Mouse (Mus musculus) v-Abl transformed pro-B cells (cell line): ENCODE measurements around the gene Mmel1.

Experiments used
- in situ Hi-C, 2 experiments: fragments of 400-800 bp; cut with MboI; formaldehyde crosslinking; loops; one replicate each; pipeline ENCODE4 v1.15.1; 2025; ENCODE audit not compliant: unreplicated experiment in 2 of 2

The Mmel1 gene

DNA sequence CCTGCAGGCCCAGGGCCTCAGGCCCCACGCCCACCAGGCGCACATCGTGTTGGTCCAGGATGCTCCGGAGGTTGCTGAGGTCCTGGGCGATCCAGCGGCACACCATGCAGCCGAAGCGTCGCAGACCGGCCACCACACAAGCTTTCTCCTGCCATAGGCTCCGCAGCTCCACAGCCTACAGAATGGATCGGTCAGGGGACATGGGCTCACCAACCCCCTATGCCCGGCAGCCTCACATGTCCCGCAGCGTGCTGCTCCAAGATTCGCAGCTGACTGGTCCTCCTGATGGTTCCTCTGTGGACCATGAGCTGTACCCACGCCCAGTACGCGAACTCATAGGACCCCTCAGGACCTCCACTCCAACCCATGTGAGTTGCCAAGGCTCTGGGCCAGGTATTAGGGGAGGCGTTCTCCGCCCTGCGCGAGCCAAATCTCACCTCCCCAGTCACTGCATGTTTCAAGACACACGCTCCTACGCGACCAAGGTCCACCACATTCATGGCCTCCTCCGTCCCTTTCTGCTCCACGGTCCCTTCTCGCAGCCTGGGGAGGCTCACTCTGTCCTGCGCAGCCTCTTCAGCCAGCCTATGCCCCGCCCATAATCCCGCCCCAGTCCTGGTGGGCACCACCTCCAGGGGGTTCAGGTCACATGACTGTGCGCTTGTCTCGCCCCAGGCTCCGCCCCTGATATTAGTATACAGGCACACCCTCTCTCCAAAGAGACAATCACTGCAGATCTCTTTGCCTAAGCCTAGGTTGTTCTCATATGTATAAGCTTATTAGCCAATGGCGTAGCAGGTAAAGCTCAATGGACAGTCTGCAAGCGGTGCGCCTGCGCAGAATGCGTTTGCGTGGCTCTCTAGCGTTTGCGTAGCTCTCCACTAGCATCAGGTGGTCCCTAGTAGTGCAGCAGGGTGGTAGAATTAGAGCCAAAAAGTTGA lies 29.4 kb downstream of the Mmel1 start, which contains the start of gene Fam213b:
Fam213b (minus strand) TSS at position 630 of the 941 bp plus-strand sequence.
- in situ Hi-C loops, result loop anchor here in 1 of 2 experiments (25.0 kb wide), 1 partner anchor 564 kb away; the partner anchor contains the start of gene Tmem52

DNA sequence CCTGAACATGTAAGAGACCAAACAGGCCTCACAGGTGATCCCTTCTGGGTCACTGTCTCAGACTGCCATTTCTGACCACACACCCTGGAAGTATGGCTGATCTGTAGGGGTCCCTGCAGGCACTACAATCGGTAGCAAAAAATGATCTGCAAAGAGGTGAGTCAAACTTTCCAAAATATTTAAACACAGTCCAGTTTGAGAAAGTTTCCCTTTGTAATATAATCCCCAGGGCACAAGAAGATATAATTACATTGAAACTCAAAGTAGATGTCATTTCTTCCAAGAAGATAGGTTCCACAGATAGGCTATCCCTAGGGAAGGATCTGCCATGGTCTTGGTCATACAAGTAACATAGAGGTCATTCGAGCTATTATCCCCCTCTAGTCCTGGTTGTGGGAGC lies 33.0 kb downstream of the Mmel1 start:
- in situ Hi-C loops, result no loop called here

DNA sequence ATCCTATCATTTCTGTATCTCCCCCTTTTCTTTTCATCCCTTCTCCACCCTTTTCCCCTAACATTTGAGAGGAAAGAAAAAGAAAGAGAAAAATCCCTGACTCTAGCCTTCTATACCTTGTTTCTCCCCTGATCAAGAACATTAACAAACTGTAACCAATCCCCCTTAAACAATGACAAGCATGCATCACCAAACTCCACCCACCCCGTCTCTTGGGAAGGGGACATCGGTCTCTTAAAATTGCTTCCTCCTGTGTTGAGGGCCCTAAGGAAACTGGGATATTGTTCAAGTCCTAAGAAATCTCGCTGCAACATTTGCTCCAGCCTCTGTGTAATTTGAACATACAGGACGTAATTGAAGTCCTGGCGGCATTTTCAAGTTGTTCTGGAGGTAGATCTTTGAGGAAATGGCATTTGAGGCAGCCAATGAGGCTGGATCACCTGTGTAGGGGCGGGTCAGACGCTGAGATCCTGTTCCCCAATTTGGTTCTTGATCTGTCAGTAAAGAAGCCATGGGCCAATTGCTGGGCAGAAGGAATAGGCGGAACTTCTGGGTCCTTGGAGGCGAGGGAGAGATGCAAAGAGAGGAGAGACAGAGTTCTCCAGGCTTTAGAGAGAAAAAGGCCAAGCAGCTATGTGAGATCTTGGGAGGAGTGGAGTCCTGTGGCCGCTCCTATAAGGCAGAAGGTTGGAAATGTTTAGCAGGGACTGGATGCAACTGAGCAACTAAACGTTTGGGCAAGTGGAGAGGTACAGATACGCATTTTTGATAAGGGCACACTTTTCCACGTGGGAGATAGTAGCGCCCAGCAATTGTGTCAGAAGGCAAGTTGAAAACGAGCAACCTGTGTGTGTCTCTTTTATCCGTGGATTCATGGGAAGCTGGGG lies 35.0 kb downstream of the Mmel1 start:
- in situ Hi-C loops, result no loop called here

DNA sequence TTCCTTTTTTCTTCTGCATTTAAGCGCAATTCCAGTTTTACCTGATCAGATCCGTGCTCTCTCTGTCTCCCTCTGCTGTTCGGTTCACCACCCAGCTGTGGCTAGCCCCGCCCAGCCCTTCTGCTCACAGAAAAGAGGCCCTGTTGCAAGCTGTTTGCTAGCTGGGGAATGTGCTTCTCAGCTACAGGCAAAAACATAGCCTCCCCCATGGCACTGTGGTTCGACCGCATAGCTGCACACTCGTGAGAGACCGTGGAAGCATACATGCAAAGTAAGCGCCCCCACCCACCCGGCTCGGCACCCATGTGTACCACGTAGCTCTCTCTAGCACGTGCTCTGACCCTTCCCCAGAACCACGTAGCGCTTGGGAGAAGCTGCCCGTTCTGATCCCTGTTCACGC lies 38.4 kb downstream of the Mmel1 start:
- in situ Hi-C loops, result no loop called here

DNA sequence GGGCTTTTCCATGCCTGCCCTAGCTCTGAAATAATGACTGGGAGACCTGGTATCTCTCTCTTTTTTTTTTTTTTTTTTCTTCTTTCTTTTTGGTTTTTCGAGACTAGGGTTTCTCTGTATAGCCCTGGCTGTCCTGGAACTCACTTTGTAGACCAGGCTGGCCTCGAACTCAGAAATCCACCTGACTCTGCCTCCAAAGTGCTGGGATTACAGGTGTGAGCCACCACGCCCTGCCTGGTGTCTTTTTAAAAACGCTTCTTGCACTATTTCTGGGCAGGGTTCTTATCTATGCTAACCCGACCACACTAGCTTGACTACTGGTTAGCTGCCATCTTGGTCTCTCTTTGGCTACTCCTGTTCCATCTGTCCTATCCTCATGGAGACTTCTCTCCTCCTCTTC lies 39.1 kb downstream of the Mmel1 start:
- in situ Hi-C loops, result no loop called here

DNA sequence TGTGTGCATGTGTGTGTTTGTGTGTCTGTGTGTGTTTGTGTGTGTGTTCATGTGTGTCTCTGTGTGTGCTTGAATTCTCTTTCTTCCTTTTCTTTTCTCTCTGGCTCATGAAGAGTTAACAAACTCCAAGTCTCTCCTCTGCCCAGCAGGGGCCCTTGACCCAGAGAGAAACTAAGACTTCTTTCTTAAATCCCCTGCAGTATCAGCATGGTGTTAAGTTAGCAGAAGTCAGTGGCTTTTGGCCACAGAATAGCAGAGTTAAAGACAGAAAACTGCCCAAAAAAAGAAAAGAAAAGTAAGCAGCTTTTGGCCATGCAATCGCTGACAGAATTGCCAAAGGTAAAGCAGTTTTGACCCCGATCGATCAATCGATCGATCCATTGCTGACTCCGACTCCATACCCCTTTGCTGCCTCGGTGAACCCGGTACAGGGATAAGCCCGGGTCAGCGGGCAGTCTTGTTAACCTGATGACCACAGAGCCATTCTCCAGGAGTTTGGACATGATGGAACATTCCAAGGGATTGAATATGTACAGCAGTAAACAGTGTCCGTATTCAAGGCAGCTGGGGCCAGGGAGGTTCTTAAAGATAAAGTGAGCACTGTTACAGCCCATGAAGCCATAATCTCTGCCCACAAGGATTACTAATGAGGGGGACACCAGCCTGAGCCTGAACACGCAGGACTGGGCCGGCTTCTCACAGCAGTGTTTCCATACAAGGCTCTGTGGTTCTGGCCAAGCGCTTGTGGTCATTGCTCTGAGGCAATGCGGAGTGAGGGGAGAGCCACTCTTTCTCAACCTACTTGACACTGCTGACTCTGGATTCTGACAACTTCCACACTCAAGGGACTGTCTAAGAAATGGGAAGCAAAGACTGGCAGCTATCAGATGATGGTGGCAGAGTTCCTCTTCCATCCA lies 41.5 kb downstream of the Mmel1 start:
- in situ Hi-C loops, result no loop called here

DNA sequence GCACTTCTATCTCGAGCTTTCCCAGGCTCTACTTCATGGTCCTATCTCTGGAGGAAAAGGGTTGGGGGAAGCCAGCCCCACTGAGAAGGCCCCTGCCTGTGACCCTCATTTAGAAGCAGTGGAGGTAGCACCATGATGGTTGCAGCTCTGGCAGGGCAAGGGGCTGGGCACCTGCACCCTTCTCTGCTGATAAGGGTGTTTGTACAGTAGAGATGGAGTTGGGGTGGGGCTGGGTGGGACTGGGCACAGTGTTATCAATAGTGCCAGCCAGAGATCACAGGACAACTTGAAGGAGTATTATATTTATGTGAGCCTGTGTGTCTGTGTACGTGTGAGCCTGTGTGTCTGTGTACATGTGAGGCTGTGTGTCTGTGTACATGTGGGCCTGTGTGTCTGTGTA lies 42.3 kb downstream of the Mmel1 start:
- in situ Hi-C loops, result no loop called here

DNA sequence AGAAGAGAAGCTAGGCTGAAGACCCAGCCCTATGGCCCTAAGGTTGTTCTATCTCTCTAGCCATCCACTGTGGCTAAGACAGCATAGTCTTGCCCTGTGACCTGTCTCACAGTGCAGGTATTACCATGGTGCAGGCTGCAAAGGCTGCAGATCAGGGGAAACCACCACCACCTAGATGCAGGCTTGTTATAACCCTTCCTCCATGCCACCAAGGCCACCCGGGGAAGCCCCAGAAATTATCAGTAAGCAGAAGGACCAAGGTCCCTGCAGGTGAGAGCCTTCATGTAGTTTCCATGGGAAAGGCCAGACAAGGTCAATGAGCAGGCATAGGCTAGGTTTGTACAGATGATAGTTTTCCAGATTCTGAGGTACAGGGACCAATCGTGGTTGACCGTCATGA lies 44.5 kb downstream of the Mmel1 start:
- in situ Hi-C loops, result no loop called here

DNA sequence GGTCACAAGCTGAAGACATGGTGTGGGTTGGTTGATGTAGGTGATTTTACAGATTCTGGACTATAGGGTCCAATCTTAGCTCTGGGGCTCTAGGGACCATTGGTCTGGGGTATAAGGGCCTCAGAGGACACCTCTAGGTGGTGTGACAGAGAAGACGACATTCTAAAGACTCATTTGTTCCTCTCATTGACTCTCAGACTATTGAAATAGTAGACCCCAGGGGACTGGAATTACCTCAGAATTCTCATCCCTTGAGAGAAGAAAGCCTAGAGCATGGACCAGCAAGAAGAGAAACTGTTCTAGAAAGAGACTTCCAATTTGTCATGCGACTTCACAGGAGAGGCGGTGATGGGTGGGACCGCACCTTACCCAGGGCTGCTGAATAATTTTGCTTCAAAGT lies 44.9 kb downstream of the Mmel1 start:
- in situ Hi-C loops, result no loop called here

DNA sequence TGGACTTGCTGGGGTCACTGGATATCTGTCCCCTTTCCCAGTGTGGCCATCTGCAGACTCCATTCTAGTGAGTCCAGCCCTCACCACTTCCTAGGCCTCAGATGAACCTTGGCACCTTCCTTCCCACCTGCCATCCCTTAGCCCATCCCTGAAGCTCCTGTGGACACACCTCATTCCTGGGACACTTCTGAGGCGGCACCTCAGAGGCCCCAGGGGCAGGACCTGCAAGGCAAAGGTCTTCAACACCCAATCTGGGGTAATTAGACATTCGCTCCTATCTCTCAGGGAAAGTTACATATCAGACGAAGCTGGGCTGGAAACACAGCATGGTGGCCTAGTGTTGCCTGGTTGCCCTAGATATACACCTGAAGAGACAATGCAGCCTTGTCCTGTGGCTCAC lies 45.3 kb downstream of the Mmel1 start:
- in situ Hi-C loops, result no loop called here

DNA sequence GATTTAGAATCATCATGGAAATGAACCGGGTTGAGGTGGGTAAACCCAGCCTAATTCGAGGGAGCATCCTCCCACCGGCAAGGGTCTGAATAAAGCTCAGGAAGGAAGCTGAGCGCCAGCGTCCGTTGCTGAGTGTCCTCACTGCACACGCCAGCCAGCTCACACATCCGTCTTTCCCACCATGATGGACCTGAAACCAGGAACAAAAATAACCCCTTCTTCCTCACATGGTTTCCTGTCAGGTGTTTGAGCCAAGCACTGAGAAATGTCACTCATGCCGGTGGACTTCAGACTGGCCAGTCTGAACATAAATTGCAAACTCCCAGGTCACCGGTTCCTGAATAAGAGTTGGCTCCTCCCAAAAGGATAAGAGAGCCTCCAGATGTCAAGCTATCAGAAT lies 45.9 kb downstream of the Mmel1 start:
- in situ Hi-C loops, result no loop called here

DNA sequence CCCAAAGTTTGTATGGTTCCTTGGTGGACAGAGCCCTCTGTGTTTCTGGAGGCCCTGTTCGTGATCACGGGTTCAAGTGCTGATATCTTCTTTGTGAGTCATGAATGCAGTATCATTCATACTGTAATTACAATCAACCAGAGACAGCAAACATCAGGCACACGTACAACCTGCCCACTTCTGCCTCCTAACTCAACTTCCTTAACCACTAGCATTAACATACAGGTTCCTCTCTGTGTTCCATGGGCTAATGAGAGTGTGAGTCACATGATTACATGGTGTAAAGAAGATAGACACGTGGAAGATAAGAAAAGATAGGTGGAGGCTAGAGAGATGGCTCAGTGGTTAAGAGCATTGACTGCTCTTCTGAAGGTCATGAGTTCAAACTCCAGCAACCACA lies 47.3 kb downstream of the Mmel1 start:
- in situ Hi-C loops, result no loop called here

DNA sequence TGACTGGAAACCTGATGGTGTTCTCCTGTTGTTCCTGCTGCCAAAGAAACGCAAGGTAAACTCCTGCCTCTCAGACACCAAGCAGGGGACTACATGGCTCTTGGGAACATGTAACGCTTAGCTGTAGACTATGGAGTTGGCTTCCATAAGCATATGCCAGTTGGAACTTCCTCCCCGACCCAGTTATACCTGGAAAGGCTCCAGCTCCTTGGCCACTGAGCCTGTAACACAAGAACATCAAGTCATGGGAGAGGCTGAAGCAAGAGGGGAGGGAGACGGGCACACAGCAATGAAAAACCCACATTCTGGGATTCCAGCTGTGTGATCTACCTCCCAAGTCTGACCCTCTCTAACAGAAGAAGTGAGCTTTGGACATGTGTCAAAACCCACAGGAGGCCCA lies 52.9 kb downstream of the Mmel1 start:
- in situ Hi-C loops, result no loop called here

DNA sequence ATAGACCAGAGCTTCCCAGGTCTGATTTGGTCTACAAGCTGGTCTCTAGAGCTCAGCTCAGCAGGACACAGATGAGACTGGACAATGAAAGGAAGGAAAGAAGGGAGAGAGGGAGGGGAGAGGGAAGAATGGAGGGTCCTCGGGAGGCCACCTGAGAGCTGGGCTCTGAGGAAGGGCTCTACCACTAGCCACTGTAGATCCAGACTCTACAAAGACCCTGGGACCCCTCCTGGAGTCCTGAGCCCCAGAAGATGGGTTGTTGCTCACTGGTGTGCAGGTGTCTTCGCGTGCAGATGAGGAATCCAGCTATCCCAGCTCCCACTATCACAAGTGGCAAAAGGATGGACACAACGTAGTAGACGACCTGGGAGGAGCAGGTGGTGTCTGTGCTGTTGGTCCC lies 53.5 kb downstream of the Mmel1 start:
- in situ Hi-C loops, result no loop called here

DNA sequence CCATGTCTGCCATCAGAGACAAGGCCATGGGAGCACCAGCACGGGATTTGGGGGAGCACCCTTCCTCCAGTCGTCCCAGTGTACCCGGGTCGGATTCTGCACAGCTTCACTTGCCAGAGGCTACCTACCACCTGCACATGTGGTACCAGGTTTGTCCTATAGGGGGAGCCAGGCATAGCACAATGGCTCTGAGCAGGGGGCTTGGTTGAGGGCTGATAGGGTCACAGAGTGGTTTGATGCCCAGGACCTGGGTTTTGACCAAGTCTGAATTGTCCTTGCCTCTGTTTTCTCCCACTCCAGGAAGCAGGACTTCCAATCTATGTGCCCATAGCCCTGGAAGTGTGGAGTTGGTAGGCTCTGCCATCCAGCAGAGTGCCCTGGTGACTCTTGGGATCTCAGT lies 56.0 kb downstream of the Mmel1 start:
- in situ Hi-C loops, result loop anchor here in 1 of 2 experiments (25.0 kb wide), 1 partner anchor 662 kb away; no protein-coding TSS in a partner anchor

DNA sequence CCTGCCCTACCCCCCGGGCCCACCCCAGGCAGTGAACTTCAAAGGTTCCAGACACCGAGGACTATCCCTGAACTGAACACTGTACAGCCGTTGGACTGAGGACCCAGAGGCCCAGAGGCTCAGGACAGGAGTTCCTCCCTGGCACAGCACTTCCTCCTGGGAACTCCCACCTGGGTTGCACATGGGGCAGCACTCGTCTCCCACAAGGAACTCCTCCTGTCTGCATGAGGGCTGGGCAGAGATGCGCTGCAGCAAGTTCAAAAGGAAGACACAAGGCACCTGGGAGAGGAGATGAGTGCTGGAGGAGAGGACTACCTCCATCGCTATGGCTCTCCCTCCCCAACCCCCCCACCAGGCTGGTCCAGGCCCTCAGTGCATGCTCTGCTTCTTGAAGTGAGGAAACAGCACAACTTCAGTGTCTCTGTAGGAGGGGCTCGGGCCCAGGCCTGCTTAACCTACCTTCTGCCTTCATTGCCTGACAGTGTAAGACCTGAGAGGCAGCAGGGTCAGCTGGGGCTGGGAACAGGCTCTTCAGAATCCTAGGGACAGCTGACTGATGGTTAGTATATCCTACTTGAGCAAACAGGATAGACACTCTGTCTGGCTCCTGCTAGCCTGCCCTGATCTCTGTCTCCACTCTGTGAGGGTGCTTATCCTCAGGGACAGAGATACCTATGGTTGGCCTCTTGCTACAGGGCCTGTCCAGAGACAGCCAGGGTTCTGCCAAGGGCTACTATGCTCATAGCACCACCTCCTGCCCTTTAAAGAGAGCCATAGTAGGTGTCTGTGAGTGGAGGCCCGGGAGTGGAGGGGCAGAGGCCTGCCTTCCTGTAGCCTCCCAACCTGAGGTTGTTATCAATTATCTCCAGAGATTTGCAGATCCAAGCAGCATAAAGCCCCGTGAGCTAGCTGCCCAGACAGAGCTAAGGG lies 57.8 kb downstream of the Mmel1 start:
- in situ Hi-C loops, result loop anchor here in 1 of 2 experiments (25.0 kb wide), 1 partner anchor 660 kb away; no protein-coding TSS in a partner anchor

DNA sequence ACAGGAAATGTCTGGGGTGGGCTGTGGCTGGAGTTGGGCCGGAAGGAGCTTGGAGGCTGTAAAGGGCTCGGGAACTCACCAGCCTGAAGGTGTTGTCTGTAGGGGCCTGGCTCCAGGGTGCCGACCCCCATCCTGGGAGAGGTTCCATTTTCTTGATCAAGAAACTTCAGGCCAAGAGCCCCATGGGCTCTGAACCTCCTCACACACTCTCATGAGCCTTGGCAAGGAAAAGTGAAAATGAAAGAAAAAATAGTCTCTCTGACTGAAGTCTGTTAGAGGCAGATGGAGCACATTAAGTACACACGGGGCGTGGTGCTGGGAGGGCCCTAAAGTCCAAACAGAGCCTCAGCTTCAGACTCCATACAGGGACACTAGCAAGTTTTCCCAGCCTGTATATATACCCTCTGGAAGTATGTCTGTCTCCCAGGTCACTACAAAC lies 58.5 kb downstream of the Mmel1 start:
- in situ Hi-C loops, result loop anchor here in 1 of 2 experiments (25.0 kb wide), 1 partner anchor 659 kb away; no protein-coding TSS in a partner anchor

DNA sequence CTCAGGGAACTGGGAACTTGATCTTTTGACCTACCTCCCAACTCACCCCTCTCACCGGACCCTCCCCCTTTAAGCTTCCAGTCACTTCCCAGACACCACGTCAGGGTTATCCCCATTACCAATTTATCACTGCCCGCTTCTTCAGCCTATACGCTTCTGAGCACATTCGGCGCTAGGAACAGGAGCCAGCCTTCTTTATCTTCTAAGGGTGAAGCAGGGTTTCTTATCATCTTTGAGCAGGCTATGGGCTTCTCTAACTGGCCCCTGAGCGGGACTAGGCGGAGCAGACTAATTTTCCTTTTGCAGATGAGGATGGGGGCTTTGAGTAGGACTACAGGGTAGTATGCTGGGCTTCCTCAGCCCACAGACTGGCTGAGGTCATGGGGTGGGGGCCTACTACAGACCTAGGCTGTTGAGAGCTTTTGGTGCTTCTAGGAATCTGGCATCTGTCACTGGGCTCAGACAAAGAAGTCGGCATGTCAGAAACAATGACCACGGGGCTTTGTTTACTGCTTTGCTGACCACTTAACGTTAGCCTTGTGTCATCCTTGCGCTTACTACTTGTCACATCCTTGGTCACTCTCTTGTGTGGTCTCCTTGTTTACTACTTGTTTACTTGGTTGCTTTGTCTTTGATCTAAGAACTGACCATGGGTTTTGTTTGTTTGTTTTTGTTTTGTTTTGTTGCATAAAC lies 59.2 kb downstream of the Mmel1 start, which contains the start of gene Tnfrsf14:
Tnfrsf14 (minus strand) TSS at position 169 of the 693 bp plus-strand sequence.
- in situ Hi-C loops, result loop anchor here in 1 of 2 experiments (25.0 kb wide), 1 partner anchor 659 kb away; no protein-coding TSS in a partner anchor
